Mouse (Mus musculus): ENCODE measurements around the gene Casp2.

The Casp2 gene

GRCm38 (mm10) chr6:42264626-42265312 is at the start of gene Casp2:
Casp2 (plus strand) TSS chr6:42264985.
- peak; percentile 99 for DNase-seq (ENCODE audit: low spot score)

DNA sequence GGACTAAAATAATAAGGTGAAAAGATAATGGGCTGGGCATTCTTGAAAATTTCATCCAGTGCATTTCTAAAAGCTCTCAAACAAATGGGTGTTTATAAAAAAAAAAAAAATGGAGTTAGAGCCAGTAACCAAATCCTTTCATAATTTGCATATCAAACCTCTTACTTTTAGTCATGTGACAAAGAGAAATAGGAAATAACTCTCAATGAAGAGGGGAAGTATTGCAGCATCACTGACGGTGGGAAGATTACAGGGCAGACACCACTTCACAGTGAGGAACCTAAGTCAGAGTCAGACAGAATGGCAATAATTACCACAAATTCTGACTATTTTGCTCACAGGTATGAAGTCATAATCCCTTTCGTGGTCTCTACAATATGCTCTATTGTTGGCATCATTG is 49.8 kb upstream of the Casp2 start, which contains the start of gene Tas2r144:
Gene Tas2r144 (plus strand): TSS at position 301 of the 400 bp plus-strand sequence.
- DNase-seq (ENCODE audit: low spot score): no peak

GRCm38 (mm10) chr6:42222286-42222685 is 42.5 kb upstream of the Casp2 start:
- no peak for DNase-seq (ENCODE audit: low spot score)

- DNase-seq (ENCODE audit: low spot score): no peak
Observed at GRCm38 (mm10) chr6:42225046-42225445, 39.7 kb upstream of the Casp2 start.

- DNase-seq (ENCODE audit: low spot score): peak; percentile 23
Observed at GRCm38 (mm10) chr6:42227240-42228101, 37.3 kb upstream of the Casp2 start.

- DNase-seq (ENCODE audit: low spot score): no peak
Observed at GRCm38 (mm10) chr6:42229610-42230009, 35.2 kb upstream of the Casp2 start.

GRCm38 (mm10) chr6:42231191-42231590 is 33.6 kb upstream of the Casp2 start:
- no peak for DNase-seq (ENCODE audit: low spot score)

GRCm38 (mm10) chr6:42237276-42237805 is 27.4 kb upstream of the Casp2 start:
- no peak for DNase-seq (ENCODE audit: low spot score)

DNA sequence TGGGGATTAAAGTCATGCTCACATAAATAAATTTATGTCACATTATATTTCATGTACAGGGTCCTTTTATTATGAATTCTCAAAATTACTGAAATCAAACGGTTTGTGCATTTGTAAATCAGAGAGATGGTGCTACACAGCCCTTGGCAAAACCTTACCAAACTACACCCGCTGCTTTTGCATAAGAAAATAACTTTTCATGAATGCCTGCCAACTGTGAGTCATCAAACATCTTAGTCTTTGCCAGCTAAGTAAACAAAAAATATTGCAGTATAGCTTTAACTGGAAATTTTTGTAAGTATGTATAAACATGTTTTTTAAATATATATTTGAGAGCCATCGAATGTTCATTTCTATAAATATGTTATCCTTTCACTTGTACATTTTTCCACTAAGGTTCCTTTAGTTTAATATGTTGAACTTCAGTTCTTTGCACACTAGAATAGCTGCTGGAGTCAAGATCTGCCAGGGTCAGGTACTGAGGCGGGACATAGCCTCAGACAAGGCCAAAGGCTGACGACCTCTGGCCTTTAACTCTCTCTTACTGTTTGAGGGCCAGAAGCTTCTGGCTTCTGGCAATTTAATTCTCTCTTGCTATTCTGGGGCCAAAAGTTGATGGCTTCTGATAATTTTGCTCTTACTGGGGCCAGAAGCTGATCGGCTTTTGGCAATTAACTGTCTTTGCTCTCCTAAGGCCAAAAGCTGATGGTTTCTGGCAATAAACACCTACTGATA is 23.3 kb upstream of the Casp2 start:
- no peak for DNase-seq (ENCODE audit: low spot score)

- DNase-seq (ENCODE audit: low spot score): peak; percentile 82
Observed at GRCm38 (mm10) chr6:42245711-42246353, 19.0 kb upstream of the Casp2 start, which contains the start of gene Gstk1. Gstk1 (plus strand) TSS chr6:42245935.

DNA sequence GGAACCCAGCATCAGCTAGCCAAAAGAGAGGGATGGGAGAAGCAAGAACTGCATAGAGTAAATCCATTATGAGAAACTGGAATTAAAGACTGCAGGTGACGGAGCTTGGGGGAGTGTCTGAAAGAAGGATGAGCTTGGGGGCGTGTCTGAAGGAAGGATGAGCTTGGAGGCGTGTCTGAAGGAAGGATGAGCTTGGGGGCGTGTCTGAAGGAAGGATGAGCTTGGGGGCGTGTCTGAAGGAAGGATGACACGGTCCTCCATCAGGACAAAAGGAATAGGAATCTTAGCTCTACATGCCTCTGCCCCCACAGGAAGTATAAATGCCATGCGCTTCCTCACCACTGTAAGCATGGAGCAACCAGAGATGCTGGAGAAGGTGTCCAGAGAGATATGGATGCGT is 17.6 kb upstream of the Casp2 start:
- DNase-seq (ENCODE audit: low spot score): peak; percentile 48

DNA sequence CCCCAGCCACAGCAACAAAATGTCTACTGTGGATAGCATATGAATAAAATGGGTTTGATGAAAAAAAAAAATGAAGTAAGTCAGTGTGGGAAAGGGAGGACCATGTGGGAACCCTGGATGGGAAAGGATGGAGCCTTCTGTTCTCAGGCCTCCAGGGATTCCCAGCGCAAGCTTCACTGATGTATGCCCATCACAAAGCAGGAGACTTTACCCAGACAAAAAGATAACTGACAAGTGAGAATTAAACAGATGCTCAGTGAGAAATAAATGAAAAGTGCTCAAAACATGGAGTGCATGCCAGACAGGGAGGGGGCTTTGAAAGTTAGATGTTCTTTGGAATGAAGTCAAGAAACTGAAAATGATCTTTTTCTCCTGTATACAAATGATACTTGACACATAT is 16.8 kb upstream of the Casp2 start:
- DNase-seq (ENCODE audit: low spot score): no peak

DNA sequence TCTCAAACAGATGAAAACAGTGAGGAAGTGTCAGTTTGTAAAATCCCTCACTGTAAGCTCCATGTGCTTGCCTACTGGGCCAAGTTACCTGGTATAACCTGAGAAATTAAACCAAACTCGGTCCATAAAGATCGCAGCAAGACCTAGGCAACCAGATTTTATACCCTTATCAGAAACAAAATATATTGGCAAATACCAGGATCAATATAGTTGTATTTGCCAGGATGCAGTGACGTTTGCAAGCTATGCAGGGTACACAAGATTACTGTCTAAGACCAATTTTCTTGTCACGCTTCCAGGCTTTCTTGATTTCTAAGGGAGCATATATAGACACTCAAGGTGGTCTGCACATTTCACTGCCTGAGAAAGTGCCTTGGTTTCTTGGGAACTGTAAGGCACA is 13.0 kb upstream of the Casp2 start:
- DNase-seq (ENCODE audit: low spot score): no peak

- DNase-seq (ENCODE audit: low spot score): no peak
Observed at GRCm38 (mm10) chr6:42253103-42253502, 11.7 kb upstream of the Casp2 start.

DNA sequence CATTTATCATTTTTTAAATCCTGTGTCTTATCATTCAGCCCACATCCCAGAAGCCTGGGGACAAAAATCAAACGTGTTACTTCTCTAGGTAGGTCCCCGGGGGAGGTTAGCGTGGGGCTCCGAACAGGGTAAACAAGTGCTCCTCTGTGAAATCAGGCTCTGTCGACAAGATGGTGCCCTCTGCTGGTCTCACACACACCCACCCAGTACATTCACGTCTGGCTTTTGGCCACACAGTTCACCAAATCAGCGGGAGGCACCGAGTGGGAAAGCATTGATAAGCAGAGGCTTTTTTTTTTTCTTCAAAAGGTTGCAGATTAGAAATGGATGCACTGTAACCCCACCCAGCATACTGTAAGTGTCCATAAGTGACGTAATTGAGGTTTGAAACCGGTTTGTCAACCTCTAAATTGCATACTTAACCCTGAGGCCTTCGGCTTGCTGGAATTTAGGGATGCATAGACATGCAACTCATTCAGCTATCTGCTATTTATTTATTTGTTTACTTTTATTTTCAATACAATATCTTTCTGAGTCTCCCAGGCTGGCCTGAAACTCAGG is 7.4 kb upstream of the Casp2 start:
- no peak for DNase-seq (ENCODE audit: low spot score)

GRCm38 (mm10) chr6:42260430-42260829 is 4.4 kb upstream of the Casp2 start:
- DNase-seq (ENCODE audit: low spot score): no peak

DNA sequence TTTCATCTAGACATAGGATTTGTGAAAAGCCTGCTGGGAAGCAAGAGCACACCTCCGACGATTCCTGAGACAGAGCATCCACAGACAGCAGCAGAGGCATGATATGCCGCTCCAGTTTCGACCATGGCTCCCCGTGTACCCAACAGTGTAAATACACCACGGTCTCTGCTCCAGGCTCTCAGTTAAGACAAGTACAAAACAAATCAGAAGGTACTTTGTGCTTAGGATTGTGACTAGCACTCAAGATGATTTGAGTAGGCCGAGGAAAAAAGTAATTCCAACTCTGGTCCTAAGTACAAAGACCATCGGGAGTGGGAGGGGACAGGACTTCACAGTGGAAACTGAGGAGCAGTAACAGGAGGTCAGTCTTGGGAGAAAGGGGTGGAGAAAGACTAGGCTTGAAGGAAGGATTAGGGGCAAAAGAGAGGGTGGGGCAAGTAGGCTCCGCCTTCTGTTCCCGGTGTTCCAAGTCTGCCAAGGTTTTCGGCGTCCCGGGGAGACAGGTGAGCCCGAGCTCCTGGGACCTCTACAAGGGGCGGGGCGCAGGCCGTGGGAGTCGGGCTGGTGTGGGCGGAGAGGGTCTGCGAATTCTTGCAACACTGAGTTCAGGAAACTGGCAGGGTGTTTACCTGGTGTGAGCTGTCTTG is 3.1 kb upstream of the Casp2 start, which contains the start of gene Tmem139:
Gene Tmem139 (plus strand): TSS at position 447 of the 647 bp plus-strand sequence.
- DNase-seq (ENCODE audit: low spot score): peak; percentile 37

- DNase-seq (ENCODE audit: low spot score): no peak
Observed at GRCm38 (mm10) chr6:42265391-42266330, 876 bp downstream of the Casp2 start.

DNA sequence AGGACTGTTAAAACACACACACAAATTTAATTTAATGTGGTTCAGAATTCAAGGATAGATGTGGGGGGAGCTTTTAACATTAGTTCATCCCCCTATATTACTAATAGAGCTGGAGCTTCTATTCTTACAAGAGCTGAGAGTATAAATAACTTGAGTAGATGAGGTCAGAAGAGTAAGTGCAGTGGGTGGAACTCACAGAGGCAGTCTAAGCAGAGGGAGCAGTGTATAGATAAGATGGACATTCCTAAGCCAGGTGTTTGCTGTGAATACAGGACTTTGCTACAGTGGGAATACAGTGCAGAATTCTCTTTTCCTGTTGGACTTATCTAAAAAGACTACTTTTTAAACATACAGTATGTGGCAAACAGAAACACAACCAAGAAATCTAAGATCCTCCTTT is 6.0 kb downstream of the Casp2 start:
- no peak for DNase-seq (ENCODE audit: low spot score)

- DNase-seq (ENCODE audit: low spot score): no peak
Observed at GRCm38 (mm10) chr6:42276151-42276550, 11.4 kb downstream of the Casp2 start.

Data from testis, postnatal 14 days (tissue).